Mouse (Mus musculus) neutrophil, adult 83 days (primary cell): ENCODE data around the gene Wdr34. TPM values are rescaled to one million over a fixed set of nuclear protein-coding genes. Genes with fewer than 3 reads are reported as not detected.

Experiments used
- total RNA-seq, 2 experiments: library from RNA; stranded (reverse); gene quantifications; one replicate each; pipeline ENCODE4 v1.2.4; 2023

The Wdr34 gene
- 1 to 10 TPM; 2.3 to 3.8 TPM for total RNA-seq

GRCm38 (mm10) chr2:30048699-30049388, at the start of gene Wdr34:
Gene Wdr34 (minus strand): TSS chr2:30048881.

GRCm38 (mm10) chr2:30093471-30094207, 45.0 kb upstream of the Wdr34 start, which contains the start of gene Zdhhc12:
Gene Zdhhc12 (minus strand): TSS chr2:30093648.

GRCm38 (mm10) chr2:30077502-30078348, 29.0 kb upstream of the Wdr34 start, which contains the start of gene Pkn3:
Gene Pkn3 (plus strand): TSS chr2:30077684.

GRCm38 (mm10) chr2:30057223-30057904, 8.7 kb upstream of the Wdr34 start, which contains the start of gene Set:
Gene Set (plus strand): TSS chr2:30057378.

Other genes with a start within 250 kb of the Wdr34 start
- 100 to 1,000 TPM; 136 to 141 TPM for gene Slc27a4, start 246.2 kb downstream of the Wdr34 start, total RNA-seq
- gene Urm1, start 228.8 kb downstream of the Wdr34 start, total RNA-seq, result 10 to 100 TPM; 21.1 to 22.3 TPM
- 1 to 10 TPM; 6.4 to 9.9 TPM for gene Cercam, start 179.7 kb downstream of the Wdr34 start, total RNA-seq
- gene Odf2, start 159.7 kb downstream of the Wdr34 start, total RNA-seq, result 10 to 100 TPM; 86.4 to 90.5 TPM
- 10 to 100 TPM; 28.7 to 29.8 TPM for gene Gle1, start 113.5 kb downstream of the Wdr34 start, total RNA-seq
- 100 to 1,000 TPM; 185 TPM for gene Sptan1, start 83.3 kb downstream of the Wdr34 start, total RNA-seq
- gene Set, start 8.5 kb upstream of the Wdr34 start, total RNA-seq, result 100 to 1,000 TPM; 135 to 140 TPM
- 1 to 10 TPM; 7.1 to 7.3 TPM for gene Pkn3, start 28.8 kb upstream of the Wdr34 start, total RNA-seq
- 10 to 100 TPM; 10.5 to 13.7 TPM for gene Zdhhc12, start 44.8 kb upstream of the Wdr34 start, total RNA-seq
- gene Zer1, start 75.7 kb upstream of the Wdr34 start, total RNA-seq, result 10 to 100 TPM; 31.5 to 33.2 TPM
- gene Tbc1d13, start 84.9 kb upstream of the Wdr34 start, total RNA-seq, result 10 to 100 TPM; 54.5 to 57.4 TPM
- 1 to 10 TPM; 1.3 to 2.3 TPM for gene Endog, start 122.6 kb upstream of the Wdr34 start, total RNA-seq
- gene Spout1, start 129.6 kb upstream of the Wdr34 start, total RNA-seq, result 1 to 10 TPM; 8.3 to 9.2 TPM
- 1 to 10 TPM; 2.5 to 4.1 TPM for gene Kyat1, start 157.0 kb upstream of the Wdr34 start, total RNA-seq
- 10 to 100 TPM; 16.5 to 16.8 TPM for gene Lrrc8a, start 188.8 kb upstream of the Wdr34 start, total RNA-seq
- gene Gm28035, start 191.7 kb upstream of the Wdr34 start, total RNA-seq, result under 1 TPM in 1 of 2 experiments, not detected in 1; 0.20 TPM
- gene Phyhd1, start 217.3 kb upstream of the Wdr34 start, total RNA-seq, result 1 to 10 TPM in 1 of 2 experiments, under 1 TPM in 1; 0.68 to 2.1 TPM
- 1 to 10 TPM in 1 of 2 experiments, not detected in 1; 1.5 TPM for gene Gm28038, start 232.2 kb upstream of the Wdr34 start, total RNA-seq
- gene Dolk, start 237.5 kb upstream of the Wdr34 start, total RNA-seq, result 1 to 10 TPM; 4.8 to 5.2 TPM
- gene Nup188, start 237.5 kb upstream of the Wdr34 start, total RNA-seq, result 10 to 100 TPM; 32.3 to 32.4 TPM